Mouse (Mus musculus) heart, adult 2 months (tissue): ENCODE data around the gene Pigu. TPM values are rescaled to one million over a fixed set of nuclear protein-coding genes. Genes with fewer than 3 reads are reported as not detected.

Experiments used
- DNase-seq, 2 experiments: peaks; one replicate each; pipeline ENCODE4 v3.0.0; 2021
- H3K27ac ChIP-seq: fragments of 200-600 bp; 2 replicates; pipeline ENCODE4 v1.8.1; 2022
- H3K27me3 ChIP-seq: fragments of 200-500 bp; 2 replicates; pipeline ENCODE4 v1.6.1; 2012; ENCODE audit warnings: mild to moderate bottlenecking, low read length, inconsistent platforms, mixed read lengths; ENCODE audit not compliant: control insufficient read depth, insufficient read depth
- H3K36me3 ChIP-seq: fragments of 200-500 bp; 2 replicates; pipeline ENCODE4 v1.6.1; 2012; ENCODE audit warnings: low read length, inconsistent platforms; ENCODE audit not compliant: control insufficient read depth, insufficient read depth
- H3K4me1 ChIP-seq: fragments of 200-500 bp; 2 replicates; pipeline ENCODE4 v1.6.1; 2011; ENCODE audit warnings: low read length; ENCODE audit not compliant: control insufficient read depth, insufficient read depth
- H3K4me3 ChIP-seq: fragments of 200-600 bp; 2 replicates; pipeline ENCODE4 v1.8.1; 2022
- H3K79me2 ChIP-seq: fragments of 200-500 bp; replicated peaks from 2 replicates; pipeline ENCODE4 v1.6.1; 2012; ENCODE audit warnings: mild to moderate bottlenecking, inconsistent platforms, low read length, moderate library complexity, mixed read lengths; ENCODE audit not compliant: control insufficient read depth, insufficient read depth
- H3K9ac ChIP-seq: fragments of 200-500 bp; 2 replicates; pipeline ENCODE4 v1.6.1; 2012; ENCODE audit warnings: low read depth, mild to moderate bottlenecking, control low read depth, inconsistent platforms, low read length, mixed read lengths
- CTCF ChIP-seq: fragments of 200-600 bp; IDR thresholded peaks from 2 replicates; pipeline ENCODE4 v1.8.1; 2022; ENCODE audit warnings: antibody characterized with exemption, mild to moderate bottlenecking, moderate library complexity
- EP300 ChIP-seq: fragments of 200-500 bp; IDR thresholded peaks from 2 replicates; pipeline ENCODE4 v1.6.1; 2011; ENCODE audit warnings: low read depth, low read length, control low read depth; ENCODE audit not compliant: insufficient read depth
- POLR2A ChIP-seq: fragments of 200-500 bp; IDR thresholded peaks from 2 replicates; pipeline ENCODE4 v1.6.1; 2011; ENCODE audit warnings: mild to moderate bottlenecking, low read depth, low read length, control low read depth; ENCODE audit not compliant: insufficient read depth
- WGBS: fragments of 180-500 bp; shearing (Covaris S2); methylation state at CpG from one replicate; pipeline ENCODE4 v1.1.7; 2018; 5-methylcytosine and 5-hydroxymethylcytosine counted together
- intact Hi-C: fragments of 180-260 bp; cut with DNase I; formaldehyde crosslinking; loops from one replicate; pipeline ENCODE4 v1.15.1; 2025
- polyA plus RNA-seq: library from polyadenylated mRNA; depleted of rRNA; stranded (reverse); fragments of >200 nt; gene quantifications from 2 replicates; pipeline ENCODE4 v1.2.3, GENCODE M21; 2012
- total RNA-seq, 2 experiments: library from RNA; stranded (reverse); gene quantifications; 2 replicates each; pipeline ENCODE4 v1.2.3; 2021

Pigu gene
- total and polyA plus RNA-seq, 3 experiments, result 26.2 to 44.8 (median 26.6) TPM

- H3K27ac ChIP-seq, result peak overlapping the region; percentile 100
- peak overlapping the region; percentile 81 for H3K4me3 ChIP-seq
- H3K27me3 ChIP-seq, result no peaks in the 10 kb centered on the region
- peaks cover 3% of the 10 kb centered on the region for H3K4me1 ChIP-seq
- H3K79me2 ChIP-seq, result no peaks in the 10 kb centered on the region
- peak overlapping the region; percentile 89 for H3K9ac ChIP-seq
- DNase-seq, result peak; percentile 98 to 99
- WGBS, result under 1% methylated on average over 68 of the region's 68 CpGs
- H3K36me3 ChIP-seq, result peaks cover 3% of the 10 kb centered on the region; the same call in 1 of the 2 replicates
- intact Hi-C loops, result loop anchor here (1.0 to 5.0 kb wide), 2 partner anchors 24 to 299 kb away; partner anchors contain the start of gene Pigu
- TF ChIP-seq POLR2A (peak; percentile 84), CTCF (peak; percentile 11; the same call in 1 of the 2 replicates), EP300 (0 out of 2 replicates have a peak, but pooled peaks have one; percentile 74)
These were observed 24.6 kb upstream of the Pigu start for GRCm38 (mm10) chr2:155381643-155382331.

- 3% methylated on average over 11 of the region's 11 CpGs for WGBS
- peaks cover 3% of the 10 kb centered on the region; the same call in 1 of the 2 replicates for H3K36me3 ChIP-seq
- no peak for DNase-seq
- intact Hi-C loops, result loop anchor here (1.0 to 5.0 kb wide), 2 partner anchors 24 to 299 kb away; partner anchors contain the start of gene Pigu
- no peaks in the 10 kb centered on the region for H3K27me3 ChIP-seq
- H3K27ac ChIP-seq, result peak overlapping the region; percentile 100
- H3K9ac ChIP-seq, result peak overlapping the region; percentile 70
- TF ChIP-seq CTCF (no peak), POLR2A (no peak), EP300 (no peak)
- no peaks in the 10 kb centered on the region for H3K79me2 ChIP-seq
- peaks cover 3% of the 10 kb centered on the region for H3K4me1 ChIP-seq
- peak overlapping the region; percentile 81 for H3K4me3 ChIP-seq
These were observed 23.8 kb upstream of the Pigu start for GRCm38 (mm10) chr2:155381060-155381437.

GRCm38 (mm10) chr2:155380261-155381059, 23.2 kb upstream of the Pigu start, which contains the start of gene Trp53inp2:
Trp53inp2 (plus strand) TSS chr2:155381059.
- H3K27me3 ChIP-seq, result no peaks in the 10 kb centered on the region
- H3K4me1 ChIP-seq, result peaks cover 3% of the 10 kb centered on the region
- peak within 1 kb of the TSS; percentile 100 for H3K27ac ChIP-seq
- no peak for DNase-seq
- intact Hi-C loops, result loop anchor here (1.0 to 5.0 kb wide), 2 partner anchors 23 to 298 kb away; partner anchors contain the start of gene Pigu
- H3K36me3 ChIP-seq, result peaks cover 3% of the 10 kb centered on the region; the same call in 1 of the 2 replicates
- H3K4me3 ChIP-seq, result peak within 1 kb of the TSS; percentile 81
- H3K79me2 ChIP-seq, result no peaks in the 10 kb centered on the region
- TF ChIP-seq CTCF (no peak), EP300 (no peak), POLR2A (no peak)
- peak within 1 kb of the TSS; percentile 89 for H3K9ac ChIP-seq
- 55% methylated on average over 8 of the region's 8 CpGs for WGBS

- no peak for TF ChIP-seq POLR2A
- no peak for TF ChIP-seq EP300
- no peak for TF ChIP-seq CTCF
- WGBS, result 81% methylated on average over 10 of the region's 10 CpGs
- Histone ChIP-seq H3K27me3 (no peaks in the 10 kb centered on the region), H3K4me3 (no peak overlapping the region), H3K9ac (no peak overlapping the region), H3K79me2 (no peaks in the 10 kb centered on the region), H3K27ac (no peak overlapping the region), H3K36me3 (no peaks in the 10 kb centered on the region), H3K4me1 (no peaks in the 10 kb centered on the region; the same call in 1 of the 2 replicates)
- intact Hi-C loops, result no loop called here
- no peak for DNase-seq
These were observed 19.0 kb upstream of the Pigu start for GRCm38 (mm10) chr2:155376191-155376590.

- peaks cover 5% of the 10 kb centered on the region for H3K4me1 ChIP-seq
- intact Hi-C loops, result no loop called here
- no peak for DNase-seq
- no peak overlapping the region for H3K9ac ChIP-seq
- no peaks in the 10 kb centered on the region for H3K27me3 ChIP-seq
- H3K36me3 ChIP-seq, result peaks cover 5% of the 10 kb centered on the region; the same call in 1 of the 2 replicates
- no peak overlapping the region for H3K27ac ChIP-seq
- no peak for TF ChIP-seq EP300
- TF ChIP-seq CTCF, result no peak
- no peak for TF ChIP-seq POLR2A
- no peak overlapping the region for H3K4me3 ChIP-seq
- no peaks in the 10 kb centered on the region for H3K79me2 ChIP-seq
These were observed 17.3 kb upstream of the Pigu start for GRCm38 (mm10) chr2:155374521-155374920.

- TF ChIP-seq CTCF, result no peak
- TF ChIP-seq EP300, result no peak
- TF ChIP-seq POLR2A, result no peak
- DNase-seq, result no peak
- 70% methylated on average over 1 of the region's 1 CpGs for WGBS
- no peaks in the 10 kb centered on the region for H3K27me3 ChIP-seq
- H3K36me3 ChIP-seq, result peaks cover 5% of the 10 kb centered on the region; the same call in 1 of the 2 replicates
- H3K9ac ChIP-seq, result no peak overlapping the region
- H3K27ac ChIP-seq, result no peak overlapping the region
- intact Hi-C loops, result no loop called here
- no peak overlapping the region for H3K4me3 ChIP-seq
- H3K4me1 ChIP-seq, result peaks cover 7% of the 10 kb centered on the region
- no peaks in the 10 kb centered on the region for H3K79me2 ChIP-seq
These were observed 16.7 kb upstream of the Pigu start for GRCm38 (mm10) chr2:155373886-155374285.
